Mouse (Mus musculus) right cerebral cortex, postnatal 14 days (tissue): ENCODE measurements around the gene Bend6.
"Not testable (repeated sequence)": the region's sequence is repeated elsewhere in the genome, so short reads cannot be mapped to it uniquely, and the experiment has no call there.

Experiments
- DNase-seq: peaks from one replicate; pipeline ENCODE4 v3.0.0; 2022

Gene Bend6

GRCm38 (mm10) chr1:33906216-33906615 lies 1.4 kb downstream of the Bend6 start:
- no peak for DNase-seq

GRCm38 (mm10) chr1:33903587-33903986 lies 4.0 kb downstream of the Bend6 start:
- no peak for DNase-seq

- no peak for DNase-seq
These were observed 7.4 kb downstream of the Bend6 start for GRCm38 (mm10) chr1:33900175-33900574.

- no peak for DNase-seq
These were observed 9.2 kb downstream of the Bend6 start for GRCm38 (mm10) chr1:33898373-33898772.

- no peak for DNase-seq
These were observed 10.2 kb downstream of the Bend6 start for GRCm38 (mm10) chr1:33897426-33897825.

- DNase-seq, result no peak
These were observed 10.9 kb downstream of the Bend6 start for GRCm38 (mm10) chr1:33896666-33897065.

GRCm38 (mm10) chr1:33896116-33896515 lies 11.5 kb downstream of the Bend6 start:
- no peak for DNase-seq

- DNase-seq, result peak; percentile 69
These were observed 14.8 kb downstream of the Bend6 start for GRCm38 (mm10) chr1:33892784-33893183.

GRCm38 (mm10) chr1:33883102-33883839 lies 24.3 kb downstream of the Bend6 start:
- DNase-seq, result no peak

GRCm38 (mm10) chr1:33878170-33878569 lies 29.4 kb downstream of the Bend6 start:
- no peak for DNase-seq

- DNase-seq, result no peak
These were observed 31.2 kb downstream of the Bend6 start for GRCm38 (mm10) chr1:33876416-33876815.

GRCm38 (mm10) chr1:33875691-33876090 lies 31.9 kb downstream of the Bend6 start:
- peak; percentile 36 for DNase-seq

GRCm38 (mm10) chr1:33873561-33873960 lies 34.1 kb downstream of the Bend6 start:
- DNase-seq, result no peak

- DNase-seq, result no peak
These were observed 38.2 kb downstream of the Bend6 start for GRCm38 (mm10) chr1:33869437-33869836.

- DNase-seq, result no peak
These were observed 38.6 kb downstream of the Bend6 start for GRCm38 (mm10) chr1:33869031-33869430.

GRCm38 (mm10) chr1:33846807-33847206 lies 60.8 kb downstream of the Bend6 start:
- no peak for DNase-seq

- DNase-seq, result no peak
These were observed 63.8 kb downstream of the Bend6 start for GRCm38 (mm10) chr1:33843823-33844222.

GRCm38 (mm10) chr1:33838952-33839351 lies 68.7 kb downstream of the Bend6 start:
- not testable (repeated sequence) for DNase-seq

- no peak for DNase-seq
These were observed 77.0 kb downstream of the Bend6 start for GRCm38 (mm10) chr1:33830586-33830985.

GRCm38 (mm10) chr1:33817931-33818330 lies 89.7 kb downstream of the Bend6 start:
- DNase-seq, result no peak

- DNase-seq, result peak; percentile 92
These were observed 93.5 kb downstream of the Bend6 start, which contains the start of gene Zfp451 for GRCm38 (mm10) chr1:33813868-33814794. TSS of gene Zfp451 (minus strand) at chr1:33814595.

- no peak for DNase-seq
These were observed 94.1 kb downstream of the Bend6 start for GRCm38 (mm10) chr1:33813495-33813867.

- no peak for DNase-seq
These were observed 104.3 kb downstream of the Bend6 start for GRCm38 (mm10) chr1:33803323-33803722.
